Mouse (Mus musculus): ENCODE data around the gene Gsta2. TPM values are rescaled to one million over a fixed set of nuclear protein-coding genes. Genes with fewer than 3 reads are reported as not detected.

Gsta2 gene
- not detected in 2 replicates for polyA plus RNA-seq (2014; fragmentation: Nextera tagmentation; extraction: Ambion mirVana)

DNA sequence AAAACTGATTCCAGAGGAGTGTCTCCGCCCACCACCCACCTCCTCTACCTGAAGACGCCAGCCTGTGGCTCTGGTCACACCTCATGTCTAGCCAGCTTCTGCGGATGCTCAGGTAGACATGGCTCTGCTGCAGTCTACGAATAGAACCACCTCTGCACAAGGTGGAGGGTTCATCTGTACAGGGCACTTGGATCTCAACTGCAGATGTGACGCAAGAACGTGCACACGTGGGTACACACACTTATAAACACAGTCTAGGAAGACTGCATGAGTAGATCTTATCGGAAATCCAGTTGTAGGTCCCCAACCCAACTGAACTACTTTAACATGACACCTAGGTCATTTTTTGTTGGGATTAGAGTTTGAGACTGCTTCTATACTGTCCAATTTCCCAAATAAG is at the start of gene Gsta2:
Gene Gsta2, minus strand, starts transcription at position 178 of the 400 bp plus-strand sequence.
- Histone ChIP-seq H3K4me3 (ENCODE audit: low read depth, low read length) (no peak within 1 kb of the TSS), H3K9me3 (ENCODE audit: control insufficient read depth, low read length) (no peaks in the 10 kb centered on the region), H3K36me3 (ENCODE audit: control insufficient read depth, insufficient read depth, low read length) (no peaks in the 10 kb centered on the region), H3K4me1 (ENCODE audit: control insufficient read depth, insufficient read depth, low read length) (no peaks in the 10 kb centered on the region), H3K9ac (ENCODE audit: low read length) (no peak within 1 kb of the TSS), H3K27ac (ENCODE audit: low read depth, low read length) (no peak within 1 kb of the TSS), H3K27me3 (ENCODE audit: control insufficient read depth, insufficient read depth, low read length) (no peaks in the 10 kb centered on the region), H3K4me2 (ENCODE audit: low read depth) (no peak within 1 kb of the TSS)
- no peak for ATAC-seq (ENCODE audit: insufficient read depth, low FRiP score, low TSS enrichment)
- 91% methylated on average over 8 of the region's 8 CpGs for WGBS
- no peak for DNase-seq (ENCODE audit: low spot score)

DNA sequence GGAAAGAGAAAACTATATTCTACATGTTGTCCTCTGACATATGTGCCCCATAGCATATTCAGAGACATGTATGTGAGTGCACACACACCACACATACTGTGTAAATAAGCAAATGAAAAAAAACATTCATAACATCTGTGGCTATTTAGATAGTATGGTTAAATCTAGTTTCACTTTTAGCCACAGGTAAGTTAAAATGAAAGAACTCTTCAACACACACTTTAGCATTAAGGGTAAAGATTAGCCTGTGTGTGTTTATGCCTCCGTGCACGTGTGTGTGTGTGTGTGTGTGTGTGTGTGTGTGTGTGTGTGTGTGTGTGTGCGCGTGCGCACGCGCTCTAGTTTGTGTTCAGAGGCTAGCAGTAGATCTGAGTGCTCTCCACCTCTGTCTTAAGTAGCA is 46.0 kb upstream of the Gsta2 start:
- WGBS = 89% methylated on average over 7 of the region's 7 CpGs
- peaks cover 5% of the 10 kb centered on the region for H3K27me3 ChIP-seq (ENCODE audit: control insufficient read depth, insufficient read depth, low read length)
- no peak for DNase-seq (ENCODE audit: low spot score)
- no peak overlapping the region for H3K9ac ChIP-seq (ENCODE audit: low read length)
- no peaks in the 10 kb centered on the region for H3K9me3 ChIP-seq (ENCODE audit: control insufficient read depth, low read length)
- no peaks in the 10 kb centered on the region for H3K36me3 ChIP-seq (ENCODE audit: control insufficient read depth, insufficient read depth, low read length)
- no peak overlapping the region for H3K27ac ChIP-seq (ENCODE audit: low read depth, low read length)
- H3K4me2 ChIP-seq (ENCODE audit: low read depth) = no peak overlapping the region
- ATAC-seq (ENCODE audit: insufficient read depth, low FRiP score, low TSS enrichment) = no peak
- H3K4me1 ChIP-seq (ENCODE audit: control insufficient read depth, insufficient read depth, low read length) = no peaks in the 10 kb centered on the region
- H3K4me3 ChIP-seq (ENCODE audit: low read depth, low read length) = no peak overlapping the region

DNA sequence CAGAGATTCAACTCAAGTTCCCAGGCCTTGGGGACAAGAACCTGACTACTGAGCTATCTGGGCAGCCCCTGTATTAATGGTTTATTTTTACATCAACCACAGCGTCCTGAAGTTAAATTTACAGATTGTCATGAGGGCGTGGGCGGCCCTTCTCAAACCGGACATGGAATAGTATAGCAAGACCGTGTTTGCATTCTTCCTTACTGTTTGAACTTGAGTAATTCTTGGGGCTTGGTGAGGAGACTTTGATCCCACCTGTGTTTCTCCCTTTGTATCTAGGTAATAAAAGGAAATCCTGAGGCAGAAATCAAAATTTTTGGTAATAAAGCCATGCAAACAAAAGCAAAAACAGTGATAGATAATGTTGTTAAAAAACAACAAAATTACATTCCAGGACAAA is 45.0 kb upstream of the Gsta2 start:
- WGBS = 86% methylated on average over 5 of the region's 5 CpGs
- no peaks in the 10 kb centered on the region for H3K36me3 ChIP-seq (ENCODE audit: control insufficient read depth, insufficient read depth, low read length)
- H3K4me1 ChIP-seq (ENCODE audit: control insufficient read depth, insufficient read depth, low read length) = 0 out of 2 replicates have a peak, but pooled peaks cover 4% of the 10 kb centered on the region
- H3K9ac ChIP-seq (ENCODE audit: low read length) = no peak overlapping the region
- no peaks in the 10 kb centered on the region for H3K9me3 ChIP-seq (ENCODE audit: control insufficient read depth, low read length)
- H3K4me2 ChIP-seq (ENCODE audit: low read depth) = no peak overlapping the region
- H3K27ac ChIP-seq (ENCODE audit: low read depth, low read length) = no peak overlapping the region
- H3K27me3 ChIP-seq (ENCODE audit: control insufficient read depth, insufficient read depth, low read length) = peaks cover 15% of the 10 kb centered on the region
- ATAC-seq (ENCODE audit: insufficient read depth, low FRiP score, low TSS enrichment) (no peak), DNase-seq (ENCODE audit: low spot score) (no peak)
- no peak overlapping the region for H3K4me3 ChIP-seq (ENCODE audit: low read depth, low read length)

DNA sequence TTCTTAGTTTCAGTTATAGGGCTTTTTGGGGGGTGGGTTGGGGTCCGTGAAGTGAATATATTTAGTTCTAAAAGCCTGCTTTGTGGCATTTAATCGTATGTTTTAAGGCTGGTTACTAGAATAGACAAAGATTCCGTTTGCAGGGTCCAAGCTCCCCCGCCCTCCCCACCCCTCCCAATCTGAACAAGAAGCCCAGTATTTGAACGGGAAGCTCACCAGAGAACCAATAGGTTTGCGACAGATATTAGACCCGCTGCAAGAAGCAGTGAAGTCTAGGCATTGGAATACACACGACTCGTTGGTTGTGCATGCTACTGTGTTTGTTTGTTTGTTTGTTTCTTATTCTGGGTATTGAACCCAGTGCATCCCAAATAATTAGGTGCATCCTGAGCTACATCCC is 40.9 kb upstream of the Gsta2 start:
- no peak overlapping the region for H3K27ac ChIP-seq (ENCODE audit: low read depth, low read length)
- WGBS = 63% methylated on average over 9 of the region's 9 CpGs
- H3K9ac ChIP-seq (ENCODE audit: low read length) = no peak overlapping the region
- H3K4me1 ChIP-seq (ENCODE audit: control insufficient read depth, insufficient read depth, low read length) = 0 out of 2 replicates have a peak, but pooled peaks cover 4% of the 10 kb centered on the region
- H3K4me2 ChIP-seq (ENCODE audit: low read depth) = no peak overlapping the region; the same call in 1 of the 2 replicates
- DNase-seq (ENCODE audit: low spot score) (no peak), ATAC-seq (ENCODE audit: insufficient read depth, low FRiP score, low TSS enrichment) (no peak)
- H3K27me3 ChIP-seq (ENCODE audit: control insufficient read depth, insufficient read depth, low read length) = peaks cover 35% of the 10 kb centered on the region
- no peak overlapping the region for H3K4me3 ChIP-seq (ENCODE audit: low read depth, low read length)
- H3K9me3 ChIP-seq (ENCODE audit: control insufficient read depth, low read length) = no peaks in the 10 kb centered on the region
- no peaks in the 10 kb centered on the region for H3K36me3 ChIP-seq (ENCODE audit: control insufficient read depth, insufficient read depth, low read length)

DNA sequence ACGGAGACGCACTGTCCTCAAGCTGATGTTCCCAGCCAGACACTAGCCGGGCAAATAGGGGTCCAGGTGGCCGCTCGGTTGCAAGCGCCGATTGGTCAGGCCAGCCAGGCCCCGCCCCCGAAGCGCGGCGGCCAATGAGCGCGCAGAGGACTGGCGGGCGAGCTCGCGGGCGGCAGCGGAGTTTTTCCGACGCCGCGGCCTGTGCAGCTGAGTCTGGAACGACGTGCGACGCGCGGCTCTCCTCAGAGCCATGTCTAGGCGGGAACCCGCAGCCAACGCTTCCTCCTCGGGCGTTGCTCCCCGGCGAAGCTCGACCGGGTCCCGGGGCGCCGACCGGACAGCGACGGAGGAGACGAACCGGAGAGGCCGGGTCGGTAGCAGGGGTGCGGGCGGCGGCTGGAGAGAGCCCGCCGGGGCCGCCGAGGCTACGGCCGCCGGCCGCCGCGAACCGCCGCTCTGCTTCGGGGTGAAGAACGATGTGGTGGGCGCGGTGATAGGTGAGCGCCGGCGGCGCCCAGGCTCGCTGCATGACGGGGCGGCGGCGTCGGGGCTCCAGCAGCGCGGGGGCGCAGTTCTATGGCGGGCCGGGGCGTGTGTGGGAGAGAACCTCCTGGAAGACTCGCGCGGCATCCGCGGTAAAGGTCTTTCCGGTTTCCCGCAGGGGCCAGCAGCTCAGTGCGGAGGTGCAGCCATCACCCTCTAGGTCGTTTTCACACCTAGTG is 40.2 kb upstream of the Gsta2 start, which contains the start of gene Ddx43:
Gene Ddx43, plus strand, starts transcription at position 148 of the 722 bp plus-strand sequence.
- ATAC-seq (ENCODE audit: insufficient read depth, low FRiP score, low TSS enrichment) = peak; percentile 97
- peak within 1 kb of the TSS; percentile 35 for H3K9ac ChIP-seq (ENCODE audit: low read length)

DNA sequence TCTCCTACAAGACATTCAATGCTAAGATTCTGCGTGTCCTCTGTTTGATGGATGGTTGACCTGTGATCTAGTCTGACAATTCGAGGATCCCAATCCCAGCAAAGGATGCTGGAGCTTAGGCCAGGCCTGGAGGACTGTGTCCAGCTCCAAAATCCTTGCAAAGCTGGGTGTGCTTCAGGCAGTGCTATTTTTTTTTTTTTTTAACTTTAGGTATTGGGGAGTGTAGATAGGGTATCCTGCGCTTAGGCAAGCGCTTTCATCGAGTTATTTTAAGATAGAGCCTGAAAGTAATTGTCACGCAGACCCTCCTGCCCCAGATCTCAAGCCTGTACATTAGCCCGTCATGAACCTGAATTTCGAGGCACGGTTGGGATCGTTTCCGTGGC is 39.6 kb upstream of the Gsta2 start:
- 38% methylated on average over 11 of the region's 11 CpGs for WGBS
- peaks cover 35% of the 10 kb centered on the region for H3K27me3 ChIP-seq (ENCODE audit: control insufficient read depth, insufficient read depth, low read length)

More for the DNA sequence above, 40.2 kb upstream of the Gsta2 start, which contains the start of gene Ddx43:
- Histone ChIP-seq H3K4me3 (ENCODE audit: low read depth, low read length) (peak within 1 kb of the TSS; percentile 28), H3K4me1 (ENCODE audit: control insufficient read depth, insufficient read depth, low read length) (0 out of 2 replicates have a peak, but pooled peaks cover 4% of the 10 kb centered on the region), H3K9me3 (ENCODE audit: control insufficient read depth, low read length) (no peaks in the 10 kb centered on the region), H3K4me2 (ENCODE audit: low read depth) (peak within 1 kb of the TSS; percentile 42), H3K27ac (ENCODE audit: low read depth, low read length) (no peak within 1 kb of the TSS), H3K36me3 (ENCODE audit: control insufficient read depth, insufficient read depth, low read length) (no peaks in the 10 kb centered on the region), H3K27me3 (ENCODE audit: control insufficient read depth, insufficient read depth, low read length) (peaks cover 35% of the 10 kb centered on the region)
- WGBS = 3% methylated on average over 76 of the region's 93 CpGs
- DNase-seq (ENCODE audit: low spot score) = peak; percentile 88

DNA sequence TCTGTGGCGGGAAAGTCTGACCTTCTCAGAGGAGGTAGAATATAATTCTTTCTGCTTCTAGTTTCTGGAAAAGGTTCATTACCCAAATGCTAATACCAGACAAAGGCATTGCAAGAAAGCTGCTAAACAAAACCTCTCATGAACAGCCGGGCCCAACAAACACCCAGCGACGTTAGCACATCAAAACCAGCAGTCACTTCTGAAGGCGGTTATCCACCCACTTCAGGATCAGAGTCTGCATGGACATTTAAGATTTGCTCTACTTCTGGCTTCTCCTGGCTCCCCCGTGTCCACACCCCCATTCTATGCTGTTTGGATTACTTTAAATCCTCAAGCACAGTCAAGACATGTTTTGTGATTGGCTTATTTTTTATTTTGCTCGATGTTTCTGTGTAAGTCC is 39.0 kb upstream of the Gsta2 start:
- Histone ChIP-seq H3K36me3 (ENCODE audit: control insufficient read depth, insufficient read depth, low read length) (no peaks in the 10 kb centered on the region), H3K4me3 (ENCODE audit: low read depth, low read length) (no peak overlapping the region), H3K9me3 (ENCODE audit: control insufficient read depth, low read length) (no peaks in the 10 kb centered on the region), H3K27me3 (ENCODE audit: control insufficient read depth, insufficient read depth, low read length) (peaks cover 35% of the 10 kb centered on the region), H3K4me1 (ENCODE audit: control insufficient read depth, insufficient read depth, low read length) (0 out of 2 replicates have a peak, but pooled peaks cover 4% of the 10 kb centered on the region), H3K4me2 (ENCODE audit: low read depth) (no peak overlapping the region), H3K27ac (ENCODE audit: low read depth, low read length) (no peak overlapping the region), H3K9ac (ENCODE audit: low read length) (no peak overlapping the region)
- 60% methylated on average over 7 of the region's 7 CpGs for WGBS
- ATAC-seq (ENCODE audit: insufficient read depth, low FRiP score, low TSS enrichment) (no peak), DNase-seq (ENCODE audit: low spot score) (no peak)

More for the DNA sequence above, 39.6 kb upstream of the Gsta2 start:
- ATAC-seq (ENCODE audit: insufficient read depth, low FRiP score, low TSS enrichment) = no peak
- H3K4me2 ChIP-seq (ENCODE audit: low read depth) = peak overlapping the region; percentile 42
- no peaks in the 10 kb centered on the region for H3K36me3 ChIP-seq (ENCODE audit: control insufficient read depth, insufficient read depth, low read length)
- 0 out of 2 replicates have a peak, but pooled peaks cover 4% of the 10 kb centered on the region for H3K4me1 ChIP-seq (ENCODE audit: control insufficient read depth, insufficient read depth, low read length)
- peak overlapping the region; percentile 28; the same call in 1 of the 2 replicates for H3K4me3 ChIP-seq (ENCODE audit: low read depth, low read length)
- no peak overlapping the region for H3K27ac ChIP-seq (ENCODE audit: low read depth, low read length)
- H3K9ac ChIP-seq (ENCODE audit: low read length) = no peak overlapping the region
- no peaks in the 10 kb centered on the region for H3K9me3 ChIP-seq (ENCODE audit: control insufficient read depth, low read length)
- no peak for DNase-seq (ENCODE audit: low spot score)

DNA sequence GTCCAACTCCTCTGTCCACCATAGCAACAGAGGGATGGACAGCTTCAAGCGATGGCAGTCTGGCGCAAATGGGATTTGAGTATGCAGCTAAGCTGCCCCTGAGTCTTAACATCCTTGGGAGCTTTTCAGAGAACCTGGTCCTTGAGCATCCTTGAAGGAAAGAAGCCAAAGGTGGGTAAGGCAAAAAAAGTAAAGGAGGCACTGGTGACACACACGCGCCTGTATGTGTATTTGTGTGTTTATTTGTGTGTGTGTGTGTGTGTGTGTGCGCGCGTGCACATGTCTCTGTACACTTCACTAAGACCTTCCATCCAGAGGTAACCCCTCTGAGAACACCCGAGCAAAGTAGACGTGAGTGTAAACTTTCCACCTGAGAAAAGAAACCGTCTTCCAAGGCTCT is 38.2 kb upstream of the Gsta2 start:
- Histone ChIP-seq H3K36me3 (ENCODE audit: control insufficient read depth, insufficient read depth, low read length) (no peaks in the 10 kb centered on the region), H3K27ac (ENCODE audit: low read depth, low read length) (no peak overlapping the region), H3K4me2 (ENCODE audit: low read depth) (no peak overlapping the region), H3K9ac (ENCODE audit: low read length) (no peak overlapping the region), H3K9me3 (ENCODE audit: control insufficient read depth, low read length) (no peaks in the 10 kb centered on the region), H3K4me3 (ENCODE audit: low read depth, low read length) (no peak overlapping the region), H3K27me3 (ENCODE audit: control insufficient read depth, insufficient read depth, low read length) (peaks cover 35% of the 10 kb centered on the region), H3K4me1 (ENCODE audit: control insufficient read depth, insufficient read depth, low read length) (0 out of 2 replicates have a peak, but pooled peaks cover 4% of the 10 kb centered on the region)
- no peak for ATAC-seq (ENCODE audit: insufficient read depth, low FRiP score, low TSS enrichment)
- no peak for DNase-seq (ENCODE audit: low spot score)
- WGBS = 88% methylated on average over 10 of the region's 10 CpGs

DNA sequence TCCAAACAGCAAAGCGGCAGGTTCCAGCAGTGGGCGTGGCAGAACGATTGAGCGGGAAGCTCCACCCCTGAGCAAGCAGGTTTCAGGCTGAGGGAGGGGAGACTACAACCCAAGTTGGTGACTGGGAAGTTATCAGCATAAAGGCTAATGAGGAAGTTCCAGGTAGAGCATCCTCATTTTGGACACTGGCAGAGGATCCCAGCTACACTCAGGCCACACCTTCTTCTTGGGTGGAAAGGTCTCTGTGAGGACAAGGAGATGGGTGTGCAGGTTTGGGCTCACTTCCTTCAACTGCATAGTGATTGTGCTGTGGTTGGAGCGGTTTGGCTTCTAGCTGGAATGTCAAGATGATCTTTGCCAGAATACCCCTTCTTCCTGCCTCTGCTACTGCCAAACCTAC is 34.4 kb upstream of the Gsta2 start:
- H3K27me3 ChIP-seq (ENCODE audit: control insufficient read depth, insufficient read depth, low read length) = peaks cover 13% of the 10 kb centered on the region
- H3K27ac ChIP-seq (ENCODE audit: low read depth, low read length) = no peak overlapping the region
- DNase-seq (ENCODE audit: low spot score) (no peak), ATAC-seq (ENCODE audit: insufficient read depth, low FRiP score, low TSS enrichment) (no peak)
- WGBS = 34% methylated on average over 5 of the region's 5 CpGs
- no peak overlapping the region for H3K4me3 ChIP-seq (ENCODE audit: low read depth, low read length)
- H3K4me2 ChIP-seq (ENCODE audit: low read depth) = no peak overlapping the region
- no peak overlapping the region for H3K9ac ChIP-seq (ENCODE audit: low read length)
- H3K9me3 ChIP-seq (ENCODE audit: control insufficient read depth, low read length) = no peaks in the 10 kb centered on the region
- no peaks in the 10 kb centered on the region for H3K36me3 ChIP-seq (ENCODE audit: control insufficient read depth, insufficient read depth, low read length)
- H3K4me1 ChIP-seq (ENCODE audit: control insufficient read depth, insufficient read depth, low read length) = no peaks in the 10 kb centered on the region
